Mouse (Mus musculus) layer of hippocampus, adult 9-11 months (tissue): ENCODE measurements around the gene Tmem210.
"Not testable (repeated sequence)": the region's sequence is repeated elsewhere in the genome, so short reads cannot be mapped to it uniquely, and the experiment has no call there.

Source experiments
- DNase-seq: peaks from one replicate; pipeline ENCODE4 v3.0.0; 2022

The Tmem210 gene

DNA sequence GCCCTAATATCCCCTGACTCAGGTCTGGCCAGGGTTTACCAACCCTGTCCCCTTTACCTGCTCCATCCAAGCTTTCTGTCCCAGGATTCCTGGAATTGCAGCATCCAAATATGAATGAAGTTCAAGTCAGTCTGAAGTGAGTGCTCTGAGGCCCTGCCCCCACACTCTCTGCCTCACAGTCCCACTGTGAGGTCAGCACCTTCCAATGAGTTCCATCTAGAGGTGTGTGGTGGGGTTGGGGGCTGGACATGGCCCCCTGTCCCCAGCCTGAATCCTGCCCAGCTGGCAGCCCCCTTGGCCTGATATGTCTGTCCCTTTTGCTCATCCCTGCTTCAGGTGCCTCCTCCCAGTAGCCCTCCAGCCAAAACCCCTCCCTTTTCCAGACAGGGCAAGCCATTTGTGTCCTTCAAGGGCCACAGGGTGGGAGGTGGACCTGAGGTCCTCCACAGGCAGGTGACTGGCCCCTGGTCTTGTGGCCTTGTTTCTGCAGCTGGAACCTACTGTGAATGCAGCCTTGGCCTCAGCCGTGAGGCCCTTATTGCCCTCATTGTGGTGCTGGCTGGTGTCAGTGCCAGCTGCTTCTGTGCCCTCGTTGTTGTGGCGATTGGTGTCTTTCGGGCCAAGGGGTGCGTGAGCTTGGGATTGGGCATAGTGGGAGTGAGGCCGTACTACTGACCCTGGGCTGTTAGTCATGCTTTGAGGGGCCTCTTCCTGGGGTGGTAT lies at the start of gene Tmem210:
TSS of gene Tmem210 (plus strand) at position 219 of the 723 bp plus-strand sequence.
- no peak for DNase-seq

DNA sequence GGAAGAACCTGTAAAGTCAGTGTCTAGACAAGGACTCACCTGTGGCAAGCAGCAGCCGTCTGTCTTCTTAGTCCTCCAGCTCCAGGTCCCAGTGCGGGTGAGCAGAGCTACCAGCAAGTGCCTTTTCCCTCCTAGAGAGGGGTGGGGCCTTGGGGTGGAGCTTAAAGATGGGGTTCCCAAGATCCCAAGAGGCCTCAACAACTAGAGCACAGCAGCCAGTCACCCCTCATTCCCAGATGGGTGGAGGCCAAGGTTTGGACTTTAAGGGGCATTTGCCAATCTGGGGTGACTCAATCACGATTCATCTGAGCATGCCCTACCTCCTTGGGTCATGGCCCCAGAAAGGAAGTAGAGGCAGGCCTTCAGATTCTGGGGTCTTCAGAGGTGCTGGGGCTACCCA lies 48.2 kb upstream of the Tmem210 start:
- DNase-seq, result no peak

- no peak for DNase-seq
Observed at GRCm38 (mm10) chr2:25240310-25240709, 47.6 kb upstream of the Tmem210 start.

GRCm38 (mm10) chr2:25240723-25241437 lies 47.1 kb upstream of the Tmem210 start:
- DNase-seq, result peak; percentile 69

DNA sequence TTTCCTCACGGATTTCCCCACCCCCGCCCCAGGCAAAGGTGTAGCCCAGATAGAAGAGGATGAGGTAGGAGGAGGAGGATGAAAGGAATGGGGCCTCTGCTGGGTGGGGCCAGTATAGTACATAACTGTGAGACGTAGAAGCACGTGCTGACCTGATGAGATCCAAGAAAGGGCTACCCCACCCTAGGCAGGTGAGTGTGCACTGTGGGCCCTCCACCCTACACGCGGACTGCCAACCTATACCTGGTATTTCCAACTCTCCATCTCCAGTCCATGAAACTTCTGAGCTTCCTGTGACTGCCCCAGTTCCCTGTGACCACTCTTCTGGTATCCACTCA lies 46.5 kb upstream of the Tmem210 start:
- no peak for DNase-seq

- DNase-seq, result no peak
Observed at GRCm38 (mm10) chr2:25242101-25242506, 45.8 kb upstream of the Tmem210 start, which contains the start of the genes Rnf208 and Cysrt1. Gene Rnf208, plus strand, starts transcription at chr2:25242255. Gene Cysrt1, minus strand, starts transcription at chr2:25242452.

DNA sequence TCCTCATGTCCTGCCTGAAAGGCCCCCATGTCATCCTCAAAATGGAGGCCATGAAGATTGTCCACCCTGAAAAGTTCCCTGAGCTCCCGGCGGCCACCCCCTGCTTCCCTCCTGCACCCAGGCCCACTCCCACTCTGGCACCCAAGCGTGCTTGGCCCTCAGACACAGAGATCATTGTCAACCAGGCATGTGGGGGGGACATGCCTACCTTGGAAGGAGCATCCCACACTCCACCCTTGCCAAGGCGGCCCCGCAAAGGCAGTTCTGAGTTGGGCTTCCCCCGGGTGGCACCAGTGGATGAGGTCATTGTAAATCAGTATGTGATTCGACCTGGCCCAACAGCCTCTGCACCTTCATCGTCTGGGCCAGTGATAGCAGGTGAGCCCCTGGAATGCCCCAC lies 44.6 kb upstream of the Tmem210 start:
- no peak for DNase-seq

DNA sequence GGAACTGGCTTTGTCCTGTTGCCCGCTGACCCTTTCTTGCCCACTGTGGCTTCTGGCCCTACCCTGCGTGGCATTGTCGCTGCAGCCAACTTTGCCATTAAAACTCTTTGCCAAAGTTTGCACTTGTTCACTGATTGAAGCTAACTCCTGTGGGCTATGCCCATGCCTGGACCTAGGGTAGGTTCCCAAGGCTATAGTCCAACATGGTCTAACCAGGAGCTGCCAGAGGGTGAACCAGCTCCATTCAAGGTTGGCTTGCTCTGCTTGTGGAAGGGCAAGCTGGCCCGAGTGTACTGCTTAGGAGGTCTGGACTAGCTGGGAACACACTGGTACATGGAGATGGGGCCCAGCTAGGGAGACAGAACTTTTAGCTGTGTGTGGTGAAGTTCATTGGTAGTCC lies 43.8 kb upstream of the Tmem210 start:
- no peak for DNase-seq

DNA sequence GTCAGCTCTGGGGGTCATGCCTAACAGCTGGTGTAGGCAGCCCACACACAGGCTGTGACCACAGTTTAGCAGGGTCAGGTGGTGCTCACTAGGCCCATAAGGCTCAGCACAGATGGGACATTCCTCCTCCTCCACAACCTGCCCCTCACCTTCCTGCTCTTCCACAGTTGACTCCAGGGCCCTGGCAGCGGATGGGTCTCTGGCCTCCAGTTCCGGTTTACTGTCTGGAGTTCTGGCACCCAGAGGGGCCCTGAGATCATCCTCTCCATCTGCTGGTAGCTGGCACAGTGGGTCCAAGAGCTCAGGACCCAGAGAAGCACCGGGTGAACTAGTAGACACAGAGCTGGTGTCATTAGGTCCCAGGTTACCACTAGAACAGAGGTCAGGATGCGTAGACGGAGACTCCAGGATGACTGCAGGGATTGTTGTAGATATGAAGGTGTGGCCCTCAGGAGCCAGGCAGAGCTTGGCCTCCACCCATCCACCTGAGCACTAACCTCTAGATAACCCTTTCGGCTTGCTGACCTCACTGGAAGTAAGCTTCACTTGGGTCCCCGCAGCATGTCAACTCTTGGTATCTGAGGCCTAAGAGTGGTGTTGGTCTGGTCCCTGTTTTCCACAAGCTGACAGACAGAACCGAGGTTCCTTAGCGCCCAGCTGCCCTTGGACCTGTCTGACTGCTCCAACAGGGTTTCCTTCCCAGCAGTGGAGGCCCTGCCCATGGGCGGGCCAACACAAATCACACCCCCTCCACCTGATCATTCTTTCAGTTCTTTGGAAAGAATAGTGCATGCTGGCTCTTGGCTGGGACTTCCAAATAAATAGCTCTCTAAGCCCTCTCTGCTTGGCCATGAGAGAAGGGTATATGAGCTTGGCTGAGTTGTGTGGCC lies 41.5 kb upstream of the Tmem210 start, which contains the start of gene AL732309.1:
TSS of gene AL732309.1 (minus strand) at position 681 of the 890 bp plus-strand sequence.
- DNase-seq, result no peak

DNA sequence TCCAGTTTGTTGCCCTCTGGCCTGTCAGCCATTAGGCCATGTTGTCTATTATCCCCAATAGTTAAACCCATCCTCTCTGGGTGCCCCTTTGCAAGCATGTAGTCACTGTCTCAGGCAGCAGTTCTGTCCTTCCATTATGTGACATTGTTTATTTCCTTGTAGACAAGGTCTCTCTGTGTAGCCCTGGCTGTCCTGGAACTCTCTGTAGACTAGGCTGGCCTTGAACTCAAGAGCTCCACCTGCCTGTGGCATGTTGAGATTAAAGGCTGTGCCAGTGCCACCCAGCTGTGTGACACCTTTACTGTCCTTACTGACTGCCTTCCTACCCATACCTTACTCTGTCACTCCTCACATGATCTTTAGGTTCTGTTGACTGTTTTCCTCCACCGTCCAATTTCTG lies 35.6 kb upstream of the Tmem210 start:
- DNase-seq, result no peak

GRCm38 (mm10) chr2:25255284-25255779 lies 32.6 kb upstream of the Tmem210 start, which contains the start of gene Tmem203:
Gene Tmem203, plus strand, starts transcription at chr2:25255439.
- DNase-seq, result peak; percentile 86

DNA sequence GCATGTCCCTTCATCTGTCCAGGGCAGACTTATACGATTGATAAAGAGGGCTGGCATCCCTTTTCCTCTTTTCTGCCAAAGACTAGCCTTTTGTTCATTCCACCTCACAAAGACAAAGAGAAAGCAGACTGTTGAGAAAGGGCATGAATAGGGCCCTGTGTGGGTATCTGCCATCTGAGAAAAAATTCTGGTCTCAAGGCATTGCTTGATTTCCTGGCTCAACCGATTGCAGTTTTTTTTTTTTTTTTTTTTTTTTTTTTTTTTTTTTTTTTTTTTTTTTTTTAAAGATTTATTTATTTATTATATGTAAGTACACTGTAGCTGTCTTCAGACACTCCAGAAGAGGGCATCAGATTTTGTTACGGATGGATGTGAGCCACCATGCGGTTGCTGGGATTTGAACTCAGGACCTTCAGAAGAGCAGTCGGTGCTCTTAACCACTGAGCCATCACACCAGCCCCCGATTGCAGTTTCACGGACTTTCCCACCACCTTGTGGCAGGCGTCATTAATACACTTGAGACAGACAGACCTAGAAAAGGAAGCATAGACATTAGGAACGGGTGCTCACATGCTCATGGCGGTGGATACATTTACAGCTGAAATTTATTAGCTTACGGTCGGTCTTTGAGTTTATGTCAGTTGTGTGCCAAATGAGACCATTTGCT lies 31.4 kb upstream of the Tmem210 start:
- DNase-seq, result not testable (repeated sequence)

DNA sequence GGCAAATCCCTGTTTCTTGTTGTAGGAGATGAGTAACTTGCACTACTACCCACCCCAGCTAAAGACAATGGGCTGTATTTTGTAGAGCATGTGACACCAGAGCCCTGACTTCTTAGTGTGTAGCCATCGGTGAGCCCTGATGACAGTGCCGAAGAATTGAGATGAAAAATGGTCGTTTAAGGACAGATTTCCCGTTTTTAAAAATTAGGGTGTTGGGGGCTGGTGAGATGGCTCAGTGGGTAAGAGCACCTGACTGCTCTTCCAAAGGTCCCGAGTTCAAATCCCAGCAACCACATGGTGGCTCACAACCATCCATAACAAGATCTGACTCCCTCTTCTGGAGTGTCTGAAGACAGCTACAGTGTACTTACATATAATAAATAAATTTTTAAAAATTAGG lies 30.7 kb upstream of the Tmem210 start:
- not testable (repeated sequence) for DNase-seq

DNA sequence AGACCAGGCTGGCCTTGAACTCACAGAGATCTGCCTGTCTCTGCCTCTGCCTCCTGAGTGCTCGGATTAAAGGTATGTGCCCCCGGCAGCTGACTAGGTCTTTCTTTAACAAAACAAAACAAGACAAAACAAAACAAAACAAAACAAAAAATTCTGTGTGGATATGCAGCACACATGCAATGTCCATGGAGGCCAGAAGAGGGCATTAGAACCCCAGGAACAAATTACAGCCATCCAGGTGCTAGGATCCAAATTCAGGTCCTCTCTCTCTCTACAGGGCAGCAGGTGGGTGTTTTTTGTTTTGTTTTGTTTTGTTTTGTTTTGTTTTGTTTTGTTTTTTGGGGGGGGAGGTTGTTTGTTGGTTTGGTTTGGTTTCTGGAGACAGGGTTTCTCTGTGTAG lies 29.1 kb upstream of the Tmem210 start:
- no peak for DNase-seq

GRCm38 (mm10) chr2:25261870-25262269 lies 26.1 kb upstream of the Tmem210 start:
- peak; percentile 70 for DNase-seq

GRCm38 (mm10) chr2:25262291-25262767 lies 25.6 kb upstream of the Tmem210 start, which contains the start of gene Tprn:
Gene Tprn, plus strand, starts transcription at chr2:25262618.
- peak; percentile 98 for DNase-seq

- no peak for DNase-seq
Observed at GRCm38 (mm10) chr2:25262795-25263622, 24.9 kb upstream of the Tmem210 start.

DNA sequence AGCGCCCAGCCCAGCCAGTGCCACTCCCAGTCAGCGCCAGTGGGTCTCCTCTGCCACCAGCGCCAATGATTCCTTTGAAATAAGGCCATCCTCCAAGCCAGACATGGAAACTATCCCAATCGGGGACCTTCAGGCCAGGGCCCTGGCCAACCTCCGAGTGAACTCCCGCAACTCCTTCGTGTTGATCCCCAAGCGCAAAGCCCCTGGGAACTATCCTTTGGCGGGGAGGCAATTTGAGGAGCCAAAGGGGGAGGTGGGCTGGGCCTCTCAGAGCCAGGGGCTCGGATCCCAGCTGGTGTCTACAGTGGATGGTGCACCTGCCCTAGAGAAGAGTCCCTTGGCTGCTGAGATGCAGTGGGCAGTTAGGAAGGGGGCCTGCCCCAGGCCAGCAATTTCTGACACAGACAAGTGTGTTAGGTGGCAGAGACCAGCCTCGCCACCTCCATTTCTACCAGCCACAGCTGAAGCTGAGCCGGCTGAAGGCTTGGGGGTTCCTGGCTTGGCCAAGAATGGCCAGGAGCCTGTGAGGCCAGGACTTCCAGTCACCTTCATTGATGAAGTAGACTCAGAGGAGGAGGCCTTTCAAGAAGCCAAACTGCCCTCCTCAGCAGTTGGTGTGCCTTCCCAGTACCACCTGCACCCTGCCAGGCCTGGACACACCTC lies 24.2 kb upstream of the Tmem210 start:
- DNase-seq, result no peak

GRCm38 (mm10) chr2:25264286-25264660 lies 23.7 kb upstream of the Tmem210 start:
- DNase-seq, result no peak

- DNase-seq, result no peak
Observed at GRCm38 (mm10) chr2:25264851-25265250, 23.1 kb upstream of the Tmem210 start.
